Mouse (Mus musculus) liver, embryonic 15.5 days (tissue): ENCODE results near the gene Otulin. TPM values are rescaled to one million over a fixed set of nuclear protein-coding genes. Genes with fewer than 3 reads are reported as not detected.

ENCODE experiments used
- ATAC-seq: fragments of 200-750 bp; cut with Nextera tagmentation; 2 replicates; pipeline ENCODE4 v1.8.0; 2017; ENCODE audit warnings: moderate number of reproducible peaks, mild to moderate bottlenecking, moderate library complexity; ENCODE audit not compliant: insufficient read depth
- H3K27ac ChIP-seq: fragments of 300-500 bp; sonication (generic); replicated peaks from 2 replicates; pipeline ENCODE4 v1.5.1; 2015; ENCODE audit warnings: mild to moderate bottlenecking, inconsistent platforms
- H3K27me3 ChIP-seq: fragments of 300-500 bp; sonication (generic); 2 replicates; pipeline ENCODE4 v1.6.1; 2015; ENCODE audit warnings: mild to moderate bottlenecking, inconsistent platforms
- H3K36me3 ChIP-seq: fragments of 300-500 bp; sonication (generic); replicated peaks from 2 replicates; pipeline ENCODE4 v1.6.1; 2015; ENCODE audit warnings: moderate library complexity, mild to moderate bottlenecking, inconsistent platforms
- H3K4me1 ChIP-seq: fragments of 300-500 bp; sonication (generic); replicated peaks from 2 replicates; pipeline ENCODE4 v1.6.1; 2015; ENCODE audit warnings: inconsistent platforms
- H3K4me2 ChIP-seq: fragments of 300-500 bp; sonication (generic); 2 replicates; pipeline ENCODE4 v1.6.1; 2015; ENCODE audit warnings: moderate library complexity, mild to moderate bottlenecking, inconsistent platforms
- H3K4me3 ChIP-seq: fragments of 300-500 bp; sonication (generic); replicated peaks from 2 replicates; pipeline ENCODE4 v1.5.1; 2015; ENCODE audit warnings: mild to moderate bottlenecking, inconsistent platforms
- H3K9ac ChIP-seq: fragments of 300-500 bp; sonication (generic); 2 replicates; pipeline ENCODE4 v1.6.1; 2015; ENCODE audit warnings: moderate library complexity, mild to moderate bottlenecking, inconsistent platforms
- H3K9me3 ChIP-seq: fragments of 300-500 bp; sonication (generic); replicated peaks from 2 replicates; pipeline ENCODE4 v1.6.1; 2016; ENCODE audit warnings: inconsistent platforms
- WGBS: fragments of 180-500 bp; shearing (Covaris S2); methylation state at CpG from one replicate; pipeline ENCODE4 v1.1.7; 2015; ENCODE audit warnings: mixed read lengths; ENCODE audit not compliant: insufficient replicate concordance; 5-methylcytosine and 5-hydroxymethylcytosine counted together
- polyA plus RNA-seq: library from polyadenylated mRNA; unstranded; fragments of >200 nt; fragmentation: Nextera tagmentation; extraction: Ambion mirVana; gene quantifications from 2 replicates; pipeline ENCODE4 v1.2.1, GENCODE M21; 2015

Otulin gene
- polyA plus RNA-seq, 1 experiment from 2014 or later, result 17.3 TPM

GRCm38 (mm10) chr15:27627794-27628193 is 2.7 kb downstream of the Otulin start:
- H3K4me1 ChIP-seq, result peaks cover 68% of the 10 kb centered on the region
- H3K36me3 ChIP-seq, result peaks cover 23% of the 10 kb centered on the region
- H3K9ac ChIP-seq, result no peak overlapping the region
- H3K9me3 ChIP-seq, result no peaks in the 10 kb centered on the region
- no peak for ATAC-seq
- no peak overlapping the region for H3K4me3 ChIP-seq
- no peak overlapping the region for H3K27ac ChIP-seq
- H3K27me3 ChIP-seq, result no peaks in the 10 kb centered on the region
- 43% methylated on average over 9 of the region's 9 CpGs for WGBS
- peak overlapping the region; percentile 95; the same call in 1 of the 2 replicates for H3K4me2 ChIP-seq

DNA sequence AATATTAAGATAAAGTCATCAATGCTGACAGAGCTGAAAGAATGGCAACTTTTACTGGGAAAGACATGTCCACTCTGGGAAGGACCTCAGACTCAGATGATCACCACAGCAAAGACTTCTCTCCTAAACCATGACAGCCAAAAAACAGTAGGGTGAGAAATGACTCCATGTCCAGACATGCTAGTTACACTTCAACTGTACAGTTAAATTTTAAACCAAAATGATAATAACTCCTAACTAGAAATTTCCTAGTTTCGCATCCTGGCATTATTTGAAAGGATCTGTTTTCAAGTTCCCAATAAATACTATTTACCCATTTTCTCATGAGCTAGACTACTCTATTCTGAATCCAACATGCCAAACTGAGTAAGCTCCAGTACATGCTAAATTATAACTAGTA is 4.2 kb downstream of the Otulin start:
- no peak for ATAC-seq
- 58% methylated on average over 1 of the region's 1 CpGs for WGBS

DNA sequence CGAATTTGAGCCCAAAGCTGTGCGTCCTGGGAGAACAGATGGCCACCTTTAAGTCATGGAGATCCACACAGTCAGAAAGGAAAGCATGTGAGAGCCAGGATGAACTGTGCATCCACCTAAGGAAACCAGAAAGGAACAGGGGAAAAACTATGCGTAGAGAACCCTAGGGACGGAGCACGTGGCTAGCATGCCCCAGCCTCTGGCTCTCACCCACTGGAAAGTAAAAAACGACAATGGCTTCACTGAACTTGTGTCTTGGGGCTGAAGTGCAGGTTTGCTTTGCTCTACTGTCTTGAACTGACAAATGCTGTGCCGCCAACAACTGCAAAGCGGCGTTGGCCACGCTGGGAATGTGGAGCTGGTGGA is 4.6 kb downstream of the Otulin start:
- H3K27ac ChIP-seq, result peak overlapping the region; percentile 14
- H3K4me2 ChIP-seq, result no peak overlapping the region
- no peak for ATAC-seq
- peaks cover 38% of the 10 kb centered on the region for H3K36me3 ChIP-seq
- H3K4me1 ChIP-seq, result peaks cover 67% of the 10 kb centered on the region
- no peak overlapping the region for H3K4me3 ChIP-seq
- H3K9ac ChIP-seq, result no peak overlapping the region
- WGBS, result 48% methylated on average over 10 of the region's 10 CpGs
- H3K27me3 ChIP-seq, result no peaks in the 10 kb centered on the region
- H3K9me3 ChIP-seq, result no peaks in the 10 kb centered on the region

More for the DNA sequence above, 4.2 kb downstream of the Otulin start:
- Histone ChIP-seq H3K27me3 (no peaks in the 10 kb centered on the region), H3K9ac (no peak overlapping the region), H3K27ac (no peak overlapping the region; the same call in 1 of the 2 replicates), H3K9me3 (no peaks in the 10 kb centered on the region), H3K36me3 (peaks cover 34% of the 10 kb centered on the region), H3K4me2 (no peak overlapping the region), H3K4me1 (peaks cover 67% of the 10 kb centered on the region), H3K4me3 (no peak overlapping the region)

DNA sequence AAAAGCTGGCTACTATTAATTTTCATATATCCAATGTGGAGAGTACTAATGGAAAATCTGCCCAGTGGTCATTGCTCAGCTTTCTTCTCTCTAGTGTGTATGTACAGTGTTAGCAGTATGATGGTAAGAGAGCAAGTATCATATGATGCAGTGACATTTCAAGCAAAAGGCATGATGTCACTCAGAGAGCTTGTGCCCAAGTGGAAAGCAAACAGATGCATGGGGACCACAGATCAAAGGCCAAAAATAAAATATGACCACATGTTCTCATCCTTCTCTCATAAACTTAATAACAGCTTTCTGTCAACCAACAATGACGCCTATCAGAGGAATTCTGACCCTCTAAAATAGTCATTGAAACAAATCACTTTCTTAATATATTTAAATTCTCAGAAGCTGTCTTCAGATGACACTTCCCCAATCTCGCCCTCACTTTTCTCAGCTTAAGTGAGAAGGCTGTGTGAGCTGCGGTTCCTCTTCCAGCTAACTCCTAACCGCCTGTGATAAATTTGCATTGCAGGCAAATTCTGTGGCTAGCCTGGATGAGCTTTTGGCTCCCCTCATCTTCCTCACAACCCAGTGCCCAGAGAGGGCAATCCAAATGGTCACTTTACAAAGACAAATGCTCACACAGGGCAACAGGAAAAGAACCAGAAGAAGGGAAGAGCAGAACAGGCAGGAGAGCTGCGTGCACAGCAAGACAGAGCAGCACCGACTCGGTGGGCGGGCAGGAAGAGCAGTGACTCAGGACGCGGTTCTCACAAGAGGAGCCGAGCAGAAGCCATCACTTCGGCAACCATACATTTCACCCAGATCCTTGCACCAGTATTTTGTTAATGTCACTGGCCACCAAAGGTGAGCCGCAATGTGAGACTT is 5.2 kb downstream of the Otulin start:
- Histone ChIP-seq H3K4me2 (no peak overlapping the region), H3K9ac (no peak overlapping the region), H3K27me3 (no peaks in the 10 kb centered on the region)

GRCm38 (mm10) chr15:27623286-27623685 is 7.2 kb downstream of the Otulin start:
- Histone ChIP-seq H3K4me1 (peaks cover 62% of the 10 kb centered on the region), H3K9me3 (no peaks in the 10 kb centered on the region), H3K4me3 (no peak overlapping the region), H3K9ac (no peak overlapping the region), H3K27me3 (no peaks in the 10 kb centered on the region), H3K36me3 (peaks cover 55% of the 10 kb centered on the region), H3K27ac (no peak overlapping the region), H3K4me2 (no peak overlapping the region)
- 76% methylated on average over 6 of the region's 6 CpGs for WGBS
- ATAC-seq, result no peak

More for the DNA sequence above, 5.2 kb downstream of the Otulin start:
- Histone ChIP-seq H3K27ac (peak overlapping the region; percentile 14; the same call in 1 of the 2 replicates), H3K36me3 (peaks cover 40% of the 10 kb centered on the region), H3K4me1 (peaks cover 66% of the 10 kb centered on the region), H3K9me3 (no peaks in the 10 kb centered on the region), H3K4me3 (no peak overlapping the region)
- 35% methylated on average over 13 of the region's 13 CpGs for WGBS
- ATAC-seq, result no peak

- peaks cover 69% of the 10 kb centered on the region for H3K36me3 ChIP-seq
These were observed 9.9 kb downstream of the Otulin start for GRCm38 (mm10) chr15:27620475-27621185.

DNA sequence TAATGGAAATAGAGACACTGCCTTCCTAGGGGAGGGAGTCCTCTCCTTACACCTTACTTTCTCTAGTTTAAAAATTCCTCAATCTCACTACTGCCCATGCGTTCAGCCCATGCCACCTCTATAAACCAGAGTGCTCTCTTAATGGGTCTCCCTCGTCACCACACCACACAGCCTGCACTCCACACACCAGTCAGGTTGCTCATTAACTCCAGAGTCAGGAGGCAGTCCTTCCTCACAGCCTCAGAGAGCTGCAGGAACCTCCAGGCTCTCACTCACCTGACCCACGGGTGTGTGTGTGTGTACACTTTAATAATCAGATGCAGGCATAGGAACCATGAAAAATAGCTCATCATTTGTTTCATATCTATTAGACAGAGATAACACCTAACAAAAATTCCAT is 10.8 kb downstream of the Otulin start:
- no peak overlapping the region for H3K4me2 ChIP-seq
- peaks cover 72% of the 10 kb centered on the region for H3K36me3 ChIP-seq
- no peaks in the 10 kb centered on the region for H3K27me3 ChIP-seq
- no peak overlapping the region for H3K4me3 ChIP-seq
- peak; percentile 49; the same call in 1 of the 2 replicates for ATAC-seq
- no peaks in the 10 kb centered on the region for H3K9me3 ChIP-seq
- no peak overlapping the region for H3K9ac ChIP-seq
- peaks cover 28% of the 10 kb centered on the region for H3K4me1 ChIP-seq
- H3K27ac ChIP-seq, result no peak overlapping the region; the same call in 1 of the 2 replicates
- 43% methylated on average over 3 of the region's 3 CpGs for WGBS

More at GRCm38 (mm10) chr15:27620475-27621185, 9.9 kb downstream of the Otulin start:
- Histone ChIP-seq H3K27ac (no peak overlapping the region), H3K4me1 (peaks cover 37% of the 10 kb centered on the region), H3K4me2 (no peak overlapping the region), H3K27me3 (no peaks in the 10 kb centered on the region), H3K9me3 (no peaks in the 10 kb centered on the region), H3K4me3 (no peak overlapping the region), H3K9ac (no peak overlapping the region)
- 68% methylated on average over 6 of the region's 6 CpGs for WGBS
- no peak for ATAC-seq

DNA sequence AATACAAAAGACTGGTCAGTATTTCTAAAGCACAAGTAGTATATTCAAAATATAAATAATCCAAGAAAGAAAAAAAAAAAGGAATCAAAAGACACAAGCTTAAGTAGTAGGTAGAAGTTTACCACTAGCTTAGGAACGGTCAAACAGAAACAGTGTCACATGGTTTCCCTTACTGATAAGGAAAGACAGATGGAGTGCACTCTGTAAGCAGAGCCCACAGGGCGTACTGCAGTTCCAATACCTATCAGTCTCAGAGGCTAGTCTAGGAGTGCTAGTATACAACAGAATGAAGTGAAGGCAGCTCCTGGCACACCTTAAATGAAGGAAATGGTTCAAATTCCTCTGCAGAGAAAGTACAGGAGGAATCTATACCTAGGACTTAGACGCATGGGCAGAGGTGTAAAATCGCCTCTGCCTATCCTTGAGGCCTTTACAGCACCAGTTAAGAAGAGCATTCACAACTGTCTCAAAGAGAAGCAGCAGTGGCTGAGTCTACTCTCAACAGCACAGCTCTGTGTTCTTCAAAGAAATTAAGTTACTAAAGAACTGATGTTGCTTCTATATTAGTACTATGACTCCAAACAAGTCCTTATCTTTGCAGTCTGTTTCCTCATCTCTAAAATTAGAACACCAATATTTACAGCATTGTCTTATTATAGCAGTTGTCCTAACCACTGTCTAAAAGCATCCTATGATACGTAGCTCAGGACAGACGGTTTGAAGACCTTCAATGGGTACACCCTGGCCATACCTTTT is 11.5 kb downstream of the Otulin start:
- Histone ChIP-seq H3K4me2 (peak overlapping the region; percentile 20; the same call in 1 of the 2 replicates), H3K4me1 (peaks cover 20% of the 10 kb centered on the region), H3K9ac (no peak overlapping the region), H3K4me3 (no peak overlapping the region), H3K27ac (peak overlapping the region; percentile 42; the same call in 1 of the 2 replicates), H3K9me3 (no peaks in the 10 kb centered on the region), H3K36me3 (peaks cover 77% of the 10 kb centered on the region), H3K27me3 (no peaks in the 10 kb centered on the region)
- 36% methylated on average over 6 of the region's 6 CpGs for WGBS
- ATAC-seq, result peak; percentile 72

DNA sequence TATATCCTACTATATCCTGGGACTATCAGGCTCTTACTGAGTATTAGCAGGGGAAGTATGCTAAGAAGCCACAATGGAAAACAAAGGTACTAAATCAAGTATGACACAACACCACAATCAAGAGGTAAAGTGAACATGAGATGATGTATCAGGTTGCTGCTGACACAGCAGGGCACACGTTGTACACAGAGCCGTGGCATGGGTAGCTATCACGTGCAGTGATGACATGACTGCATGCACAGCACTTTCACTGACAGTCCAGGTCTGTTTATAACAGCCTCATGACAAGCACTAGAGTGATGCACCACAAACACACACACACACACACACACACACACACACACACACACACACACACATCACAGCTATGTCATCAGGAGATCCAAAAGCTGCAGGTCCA is 13.3 kb downstream of the Otulin start:
- Histone ChIP-seq H3K4me1 (peaks cover 20% of the 10 kb centered on the region), H3K36me3 (peaks cover 72% of the 10 kb centered on the region), H3K4me3 (no peak overlapping the region), H3K4me2 (no peak overlapping the region), H3K27me3 (no peaks in the 10 kb centered on the region), H3K9me3 (no peaks in the 10 kb centered on the region), H3K27ac (no peak overlapping the region), H3K9ac (no peak overlapping the region)
- ATAC-seq, result no peak
- 89% methylated on average over 3 of the region's 3 CpGs for WGBS

DNA sequence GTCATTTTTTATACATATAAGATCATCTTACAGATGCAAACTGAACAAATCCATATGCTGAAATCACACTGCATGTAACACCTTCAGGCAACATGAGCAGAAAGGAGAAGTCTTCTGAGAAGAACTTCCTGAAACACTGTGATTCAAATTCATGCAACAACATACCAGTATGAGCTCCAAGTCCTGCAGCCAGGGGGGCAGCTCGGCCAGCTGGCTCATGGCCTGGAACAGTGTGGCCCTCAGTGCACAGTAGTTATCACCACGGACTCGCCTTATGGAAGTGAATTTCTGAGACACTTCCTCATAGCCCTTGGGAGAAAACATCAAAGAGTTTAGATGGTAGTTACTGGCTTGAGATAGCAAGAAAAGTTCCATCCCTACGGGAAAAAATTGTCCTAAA is 14.3 kb downstream of the Otulin start:
- H3K4me1 ChIP-seq, result peaks cover 18% of the 10 kb centered on the region
- WGBS, result 58% methylated on average over 4 of the region's 4 CpGs
- H3K9me3 ChIP-seq, result no peaks in the 10 kb centered on the region
- no peak overlapping the region for H3K27ac ChIP-seq
- no peak overlapping the region for H3K4me3 ChIP-seq
- no peak for ATAC-seq
- no peaks in the 10 kb centered on the region for H3K27me3 ChIP-seq
- peaks cover 75% of the 10 kb centered on the region for H3K36me3 ChIP-seq
- no peak overlapping the region for H3K4me2 ChIP-seq
- no peak overlapping the region for H3K9ac ChIP-seq
